Mouse (Mus musculus) E14TG2a.4 (cell line): ENCODE measurements around the gene Cdc42ep3.

Experiments used
- CTCF ChIP-seq: conservative IDR thresholded peaks from 2 replicates; pipeline ENCODE4 v1.5.1; 2014; ENCODE audit warnings: low read length
- POU5F1 ChIP-seq: IDR thresholded peaks from 2 replicates; pipeline ENCODE4 v1.6.1; 2014; ENCODE audit warnings: low read length, borderline replicate concordance

DNA sequence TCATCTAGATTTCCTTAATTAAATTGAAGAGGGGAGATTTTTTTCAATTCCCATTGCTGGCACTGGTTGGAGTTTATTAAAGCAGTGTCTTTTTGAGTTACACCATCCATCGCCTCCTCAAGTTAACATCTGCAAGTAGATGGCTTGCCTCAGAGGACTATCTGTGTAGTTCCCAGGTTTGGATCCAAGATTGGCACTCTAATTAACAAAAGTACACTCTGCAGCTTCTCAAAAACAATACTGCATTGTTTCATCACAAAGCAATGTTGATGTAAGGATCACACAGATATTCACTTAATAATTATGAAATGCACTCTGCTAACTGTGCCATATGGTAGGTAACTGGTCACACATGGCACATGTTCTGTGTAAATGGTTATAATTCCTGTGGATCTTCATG is 45.4 kb downstream of the Cdc42ep3 start:
- no peak for TF ChIP-seq CTCF
- TF ChIP-seq POU5F1 = no peak
